Mouse (Mus musculus) bone marrow macrophage, adult 2 months (primary cell): ENCODE results near the gene Mogat2. TPM values are rescaled to one million over a fixed set of nuclear protein-coding genes. Genes with fewer than 3 reads are reported as not detected.

Experiments used
- H3K27ac ChIP-seq: 2 replicates; pipeline ENCODE4 v1.5.1; 2012; ENCODE audit warnings: low read depth, low read length; ENCODE audit not compliant: insufficient read depth
- H3K4me1 ChIP-seq: 2 replicates; pipeline ENCODE4 v1.6.1; 2012; ENCODE audit warnings: low read length; ENCODE audit not compliant: control insufficient read depth, insufficient read depth
- H3K4me3 ChIP-seq: 2 replicates; pipeline ENCODE4 v1.5.1; 2012; ENCODE audit warnings: mild to moderate bottlenecking, low read length, moderate library complexity; ENCODE audit not compliant: insufficient read depth
- CTCF ChIP-seq: IDR thresholded peaks from 2 replicates; pipeline ENCODE4 v1.5.1; 2012; ENCODE audit warnings: low read depth, mild to moderate bottlenecking, low read length, moderate library complexity
- POLR2A ChIP-seq: IDR thresholded peaks from 2 replicates; pipeline ENCODE4 v1.6.1; 2012; ENCODE audit warnings: mild to moderate bottlenecking, low read depth, low read length, borderline replicate concordance
- polyA plus RNA-seq: library from polyadenylated mRNA; stranded (reverse); fragments of >200 nt; gene quantifications from 2 replicates; pipeline ENCODE4 v1.2.4, GENCODE M21; 2012; ENCODE audit not compliant: missing spikeins, insufficient read depth, insufficient read length

Mogat2 gene
- not detected in 2 replicates for polyA plus RNA-seq

GRCm38 (mm10) chr7:99238417-99238816, at the start of gene Mogat2:
Gene Mogat2, minus strand, starts transcription at chr7:99238619.
- Histone ChIP-seq H3K27ac (no peak within 1 kb of the TSS), H3K4me1 (peaks cover 8% of the 10 kb centered on the region; the same call in 1 of the 2 replicates), H3K4me3 (0 out of 2 replicates have a peak within 1 kb of the TSS, but pooled peaks have one; percentile 18)
- no peak for TF ChIP-seq CTCF
- TF ChIP-seq POLR2A: no peak

- no peak for TF ChIP-seq CTCF
- no peak for TF ChIP-seq POLR2A
- H3K4me1 ChIP-seq: no peaks in the 10 kb centered on the region
- no peak overlapping the region for H3K27ac ChIP-seq
- H3K4me3 ChIP-seq: no peak overlapping the region
These were observed 48.9 kb upstream of the Mogat2 start for GRCm38 (mm10) chr7:99287287-99287686.

- Histone ChIP-seq H3K27ac (no peak overlapping the region), H3K4me3 (no peak overlapping the region), H3K4me1 (no peaks in the 10 kb centered on the region)
- TF ChIP-seq CTCF: no peak
- TF ChIP-seq POLR2A: no peak
These were observed 41.2 kb upstream of the Mogat2 start for GRCm38 (mm10) chr7:99279586-99279985.

DNA sequence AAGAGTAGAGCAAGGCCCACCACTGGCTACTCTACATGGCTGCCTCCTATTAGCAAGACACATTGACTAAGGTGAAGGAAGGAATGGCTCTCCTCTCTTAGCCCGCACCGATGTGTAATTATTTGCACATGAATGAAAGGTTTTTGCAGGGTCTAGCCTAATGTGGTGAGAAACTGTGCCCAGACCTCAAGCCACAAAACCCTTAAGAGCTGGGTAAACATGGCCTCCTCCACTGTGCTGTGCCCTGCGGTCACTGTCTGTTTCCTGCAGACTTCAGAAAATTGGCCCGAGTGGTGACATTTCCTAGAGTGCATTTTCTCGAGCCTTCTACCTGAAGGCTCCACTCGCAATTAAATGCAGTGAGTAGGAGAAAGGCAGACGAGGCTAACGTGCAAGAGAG, 39.9 kb upstream of the Mogat2 start:
- TF ChIP-seq CTCF (no peak), POLR2A (no peak)
- Histone ChIP-seq H3K4me1 (no peaks in the 10 kb centered on the region), H3K27ac (no peak overlapping the region), H3K4me3 (no peak overlapping the region)

DNA sequence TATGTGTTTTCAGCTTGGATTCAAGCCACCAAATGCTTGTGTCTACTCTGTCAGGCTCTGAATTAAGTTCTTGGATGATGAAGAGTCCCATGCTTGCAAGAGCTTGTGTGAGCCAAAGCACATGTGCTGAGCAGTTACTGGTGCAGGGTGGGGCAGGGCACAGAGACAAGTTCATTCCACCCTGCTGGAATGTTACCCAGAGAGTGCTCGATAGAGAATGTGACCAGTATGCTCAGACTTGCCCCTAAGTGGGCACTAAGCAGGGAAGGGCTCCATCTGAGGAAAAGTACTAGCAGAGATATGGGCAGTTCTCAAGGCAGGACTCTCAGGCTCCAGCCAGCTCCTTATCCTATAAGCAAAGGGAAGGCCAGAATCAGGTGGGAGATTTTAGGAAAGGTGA, 38.3 kb upstream of the Mogat2 start:
- Histone ChIP-seq H3K4me1 (no peaks in the 10 kb centered on the region), H3K27ac (no peak overlapping the region), H3K4me3 (no peak overlapping the region)
- TF ChIP-seq CTCF (no peak), POLR2A (no peak)

- Histone ChIP-seq H3K4me1 (peaks cover 5% of the 10 kb centered on the region; the same call in 1 of the 2 replicates), H3K27ac (no peak overlapping the region), H3K4me3 (no peak overlapping the region)
- TF ChIP-seq POLR2A: no peak
- TF ChIP-seq CTCF: no peak
These were observed 36.7 kb upstream of the Mogat2 start for GRCm38 (mm10) chr7:99275131-99275530.

- TF ChIP-seq POLR2A (no peak), CTCF (no peak)
- H3K4me1 ChIP-seq: peaks cover 9% of the 10 kb centered on the region; the same call in 1 of the 2 replicates
- H3K4me3 ChIP-seq: no peak overlapping the region
- no peak overlapping the region for H3K27ac ChIP-seq
These were observed 33.2 kb upstream of the Mogat2 start for GRCm38 (mm10) chr7:99271630-99272029.

DNA sequence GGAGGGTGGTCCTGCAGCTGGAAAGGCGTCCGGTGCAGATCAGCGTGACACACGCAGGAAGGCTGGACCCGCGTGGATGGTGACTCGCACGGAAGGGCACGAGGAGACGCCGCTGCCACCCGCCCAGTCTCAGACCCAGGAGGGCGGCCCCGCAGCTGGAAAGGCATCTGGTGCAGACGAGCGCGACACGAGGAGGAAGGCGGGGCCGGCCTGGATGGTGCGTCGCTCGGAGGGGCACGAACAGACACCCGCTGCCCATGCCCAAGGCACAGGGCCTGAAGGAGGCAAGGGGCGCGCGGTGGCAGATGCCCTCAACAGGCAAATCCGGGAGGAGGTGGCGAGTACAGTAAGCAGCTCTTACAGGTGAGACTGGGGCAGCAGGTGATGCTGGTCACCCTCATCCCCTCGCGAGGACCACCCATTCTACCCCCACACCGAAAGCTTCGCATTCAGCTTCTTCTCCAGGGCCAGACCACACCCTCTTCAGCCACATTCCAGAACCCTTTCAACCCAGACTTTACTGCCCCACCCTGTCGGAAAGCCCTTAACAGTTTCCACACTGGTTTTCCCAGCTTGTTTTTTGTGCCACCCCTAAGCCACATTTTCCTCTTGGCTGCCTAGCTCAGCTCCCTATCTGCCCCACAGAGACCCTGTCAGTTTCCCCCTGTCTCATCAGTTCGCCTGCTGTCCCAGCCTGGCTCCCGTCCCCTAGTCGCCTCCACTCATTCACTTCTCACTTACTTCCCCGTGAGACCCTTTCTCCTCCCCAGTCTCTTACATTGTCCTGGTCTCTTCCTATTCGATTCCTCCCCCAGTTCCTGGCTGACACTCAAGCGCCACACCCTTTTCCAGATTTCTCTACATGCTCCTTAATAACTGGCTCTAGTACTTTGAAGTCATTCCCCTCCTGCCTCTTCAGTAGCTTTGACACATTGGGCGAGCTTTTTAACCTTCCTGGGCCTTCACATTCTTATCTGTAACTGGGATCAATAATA, 30.8 kb upstream of the Mogat2 start:
- Histone ChIP-seq H3K27ac (no peak overlapping the region), H3K4me3 (peak overlapping the region; percentile 66), H3K4me1 (peaks cover 9% of the 10 kb centered on the region; the same call in 1 of the 2 replicates)
- TF ChIP-seq POLR2A (no peak), CTCF (no peak)

DNA sequence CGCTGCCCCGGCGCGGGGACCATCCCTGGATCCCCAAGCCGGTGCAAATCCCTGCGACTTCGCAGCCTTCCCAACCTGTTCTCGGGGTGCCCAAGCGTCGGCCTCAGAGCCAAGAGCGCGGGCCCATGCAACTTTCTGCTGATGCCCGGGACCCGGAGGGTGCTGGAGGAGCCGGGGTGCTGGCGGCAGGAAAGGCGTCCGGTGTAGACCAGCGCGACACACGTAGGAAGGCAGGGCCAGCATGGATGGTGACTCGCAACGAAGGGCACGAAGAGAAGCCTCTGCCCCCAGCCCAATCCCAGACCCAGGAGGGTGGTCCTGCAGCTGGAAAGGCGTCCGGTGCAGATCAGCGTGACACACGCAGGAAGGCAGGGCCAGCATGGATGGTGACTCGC, 30.1 kb upstream of the Mogat2 start:
- Histone ChIP-seq H3K4me1 (peaks cover 15% of the 10 kb centered on the region), H3K4me3 (peak overlapping the region; percentile 66), H3K27ac (no peak overlapping the region)
- TF ChIP-seq CTCF (no peak), POLR2A (no peak)

DNA sequence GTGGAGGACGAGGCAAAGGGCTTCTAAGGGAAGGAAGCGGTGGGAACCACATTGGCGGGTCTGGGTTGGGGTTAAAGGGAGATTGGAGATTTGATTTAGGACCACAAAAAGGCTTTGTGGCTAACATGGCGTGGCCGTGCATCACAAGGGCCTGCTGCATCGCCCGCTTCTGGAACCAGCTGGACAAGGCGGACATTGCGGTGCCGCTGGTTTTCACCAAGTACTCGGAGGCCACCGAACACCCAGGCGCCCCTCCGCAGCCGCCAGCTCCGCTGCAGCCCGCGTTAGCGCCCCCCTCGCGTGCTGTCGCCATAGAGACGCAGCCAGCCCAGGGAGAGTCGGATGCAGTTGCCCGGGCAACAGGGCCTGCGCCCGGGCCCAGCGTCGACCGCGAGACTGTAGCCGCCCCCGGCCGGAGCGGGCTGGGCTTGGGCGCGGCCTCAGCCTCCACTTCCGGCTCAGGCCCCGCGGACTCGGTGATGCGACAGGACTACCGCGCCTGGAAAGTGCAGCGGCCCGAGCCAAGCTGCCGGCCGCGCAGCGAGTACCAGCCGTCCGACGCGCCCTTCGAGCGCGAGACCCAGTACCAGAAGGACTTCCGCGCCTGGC, 29.6 kb upstream of the Mogat2 start:
- H3K27ac ChIP-seq: no peak overlapping the region
- H3K4me3 ChIP-seq: peak overlapping the region; percentile 66
- TF ChIP-seq CTCF: no peak
- no peak for TF ChIP-seq POLR2A
- peaks cover 19% of the 10 kb centered on the region for H3K4me1 ChIP-seq
